Mouse (Mus musculus): ENCODE results near the gene 7530416G11Rik. TPM values are rescaled to one million over a fixed set of nuclear protein-coding genes. Genes with fewer than 3 reads are reported as not detected.
A peak's percentile ranks its signal among the peaks of the same experiment; 100 is the strongest.

The 7530416G11Rik gene
- not detected in 2 replicates for total RNA-seq (2021)
- long read RNA-seq = 0 reads

- no peak for DNase-seq
Observed at GRCm38 (mm10) chr15:85503127-85503526, at the start of gene 7530416G11Rik. TSS of gene 7530416G11Rik (minus strand) at chr15:85503227.

- DNase-seq = no peak
Observed at GRCm38 (mm10) chr15:85546500-85546899, 43.5 kb upstream of the 7530416G11Rik start.

DNA sequence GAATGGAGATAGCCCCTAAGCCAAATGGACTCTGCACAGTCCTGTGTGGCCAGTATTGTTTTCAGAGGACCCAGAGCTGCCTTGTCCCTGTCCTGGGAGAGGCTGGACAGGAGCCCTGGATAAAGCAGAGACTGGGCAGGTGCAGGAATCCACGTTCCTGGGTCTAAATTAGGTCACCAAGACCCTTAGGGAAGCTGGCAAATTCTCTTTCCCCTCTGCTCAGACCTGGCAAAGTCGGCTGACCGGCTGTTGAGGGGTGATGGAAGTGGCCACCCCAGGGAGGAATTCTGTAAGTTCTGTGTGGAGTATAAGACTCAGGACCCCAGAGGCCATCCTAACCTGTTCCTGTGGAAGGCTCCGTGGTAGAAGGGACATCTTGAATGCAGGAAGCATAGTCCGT lies 42.3 kb upstream of the 7530416G11Rik start:
- no peak for DNase-seq

DNA sequence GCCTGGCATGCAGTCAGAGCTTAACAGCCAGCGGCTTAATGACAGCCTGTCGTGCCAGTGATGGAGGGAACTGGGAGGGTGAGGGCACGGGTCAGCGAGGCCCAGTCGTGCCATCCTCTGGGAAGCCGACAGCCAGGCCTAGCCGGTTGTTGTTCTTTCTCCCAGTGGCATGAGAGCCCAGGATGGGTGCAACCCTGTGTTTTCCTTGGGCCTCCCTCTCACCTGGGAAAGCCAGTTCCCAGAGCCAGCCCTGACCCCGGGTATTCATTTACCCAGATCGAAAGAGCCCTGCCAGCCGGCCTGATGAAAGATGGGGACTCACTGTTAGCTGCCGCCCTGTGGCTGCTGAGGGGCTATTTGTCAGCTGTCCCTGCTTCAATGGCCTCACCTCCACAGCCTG lies 35.1 kb upstream of the 7530416G11Rik start:
- DNase-seq = no peak

DNA sequence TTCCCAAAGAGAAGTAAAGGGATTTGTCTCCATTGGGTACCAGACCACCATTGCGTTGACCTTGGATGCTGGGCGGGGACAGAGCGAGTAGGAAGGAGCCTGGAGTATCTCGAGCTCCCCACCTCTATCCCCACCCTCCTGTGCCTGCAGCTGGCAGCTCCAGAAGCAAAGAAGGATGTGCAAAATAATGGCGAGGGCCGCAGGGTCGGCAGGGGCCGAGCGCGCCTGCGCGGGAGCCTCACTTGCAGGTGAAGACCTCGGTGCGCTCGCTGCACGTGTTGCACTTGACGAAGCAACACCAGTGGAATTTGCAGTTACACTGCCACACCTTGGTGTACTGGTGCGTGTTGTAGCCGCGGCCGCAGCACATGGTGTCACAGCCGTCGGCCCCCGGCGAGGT lies 34.1 kb upstream of the 7530416G11Rik start:
- DNase-seq = no peak

- no peak for DNase-seq
Observed at GRCm38 (mm10) chr15:85534646-85535045, 31.6 kb upstream of the 7530416G11Rik start.

DNA sequence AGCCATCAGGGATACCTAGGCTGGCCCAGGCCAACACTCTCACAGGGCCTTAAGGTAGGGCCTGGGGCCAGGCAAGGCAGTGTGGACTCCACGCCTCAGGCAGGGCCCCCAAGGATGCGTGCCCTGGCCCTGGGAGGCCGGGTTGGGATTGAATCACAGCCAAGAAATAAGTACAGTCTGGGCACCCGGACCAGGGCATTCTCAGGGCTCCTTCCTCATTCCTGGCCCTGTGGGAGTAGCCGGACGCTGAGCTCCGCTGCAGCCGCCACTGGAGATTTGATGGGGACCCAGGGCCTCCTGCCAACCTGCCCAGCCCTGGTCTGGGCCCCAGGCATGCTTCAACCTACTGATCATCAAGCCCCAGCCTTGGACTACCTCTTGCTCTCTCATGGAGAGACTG lies 31.2 kb upstream of the 7530416G11Rik start:
- no peak for DNase-seq

DNA sequence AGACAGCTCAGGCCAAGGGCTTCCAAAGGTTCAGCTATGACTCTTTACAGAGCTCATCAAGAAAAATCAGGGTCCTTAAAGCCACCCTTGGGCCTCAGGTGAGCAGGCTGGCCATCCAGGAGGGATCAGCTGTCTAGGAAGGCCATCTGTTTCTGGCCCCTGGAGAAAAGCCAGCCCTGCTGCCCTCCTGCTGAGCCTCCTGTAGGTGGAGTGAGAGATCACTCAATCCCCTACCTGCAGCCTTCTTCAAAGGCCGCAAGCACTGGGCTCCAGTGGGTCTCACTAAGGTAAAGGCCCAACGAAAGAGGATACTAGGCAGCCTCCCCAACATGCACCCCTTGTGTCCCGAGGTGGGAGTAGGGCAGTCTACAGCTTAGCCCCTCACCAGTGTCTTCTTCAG lies 29.0 kb upstream of the 7530416G11Rik start:
- no peak for DNase-seq

DNA sequence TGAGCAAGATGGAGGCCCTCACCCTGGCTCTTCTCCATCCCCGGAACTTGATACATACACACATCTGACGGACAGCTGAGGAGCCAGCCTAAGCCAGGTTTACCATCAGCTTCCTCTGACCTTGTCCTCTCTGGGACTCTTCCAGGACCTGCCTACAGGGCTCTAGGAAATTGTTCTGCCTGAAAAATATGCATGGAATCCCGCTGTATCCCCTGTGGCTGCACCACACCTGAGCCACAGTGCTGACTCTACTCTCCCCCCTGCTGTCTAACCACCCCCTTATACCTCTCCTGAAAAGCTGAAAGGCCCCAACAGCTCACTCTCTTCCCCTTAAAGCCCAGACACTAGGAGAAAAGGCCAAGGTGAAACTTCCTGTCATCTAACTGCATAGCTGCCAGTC lies 26.9 kb upstream of the 7530416G11Rik start:
- DNase-seq = no peak

GRCm38 (mm10) chr15:85524404-85524950 lies 21.4 kb upstream of the 7530416G11Rik start:
- DNase-seq = no peak

DNA sequence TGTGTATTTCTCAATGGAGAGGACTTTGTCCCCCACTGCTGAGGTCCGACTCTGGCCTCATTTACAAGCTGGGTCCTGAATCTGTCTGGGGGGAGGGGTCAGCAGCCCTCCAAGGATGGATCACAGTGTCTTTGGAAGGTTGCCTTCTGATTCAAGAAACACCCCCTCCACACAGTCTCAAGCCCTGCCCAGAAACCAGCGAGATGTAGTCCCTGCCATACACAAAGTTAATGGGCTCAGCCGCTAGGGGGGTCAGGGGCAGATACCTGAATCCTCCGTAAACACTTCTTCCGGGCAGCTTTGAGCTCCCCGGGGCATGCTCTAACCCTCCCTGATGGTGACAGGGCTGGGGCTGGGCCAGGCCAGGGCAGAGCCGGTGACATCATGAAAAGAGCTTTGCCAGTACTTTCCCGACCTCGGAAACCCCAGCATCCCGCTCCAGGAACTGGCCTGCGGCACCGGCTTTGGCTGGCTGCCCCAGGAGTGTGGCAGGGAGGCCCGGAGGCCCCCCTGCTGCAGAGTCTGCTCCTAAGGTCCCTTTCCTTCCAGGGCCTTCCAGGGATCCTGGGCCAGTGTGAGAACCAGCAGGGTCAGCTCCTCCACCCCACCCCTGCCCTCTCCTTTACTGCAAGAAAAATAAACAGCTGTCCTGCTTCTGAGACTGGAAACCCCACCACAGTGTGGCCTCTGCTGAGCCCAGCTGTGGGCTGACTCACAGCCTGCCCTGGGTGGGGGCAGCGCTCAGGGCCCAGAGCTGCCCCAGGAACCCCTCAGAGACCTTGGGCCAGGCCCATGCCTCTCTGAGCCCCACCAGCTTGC lies 20.4 kb upstream of the 7530416G11Rik start:
- DNase-seq = peak; percentile 82

DNA sequence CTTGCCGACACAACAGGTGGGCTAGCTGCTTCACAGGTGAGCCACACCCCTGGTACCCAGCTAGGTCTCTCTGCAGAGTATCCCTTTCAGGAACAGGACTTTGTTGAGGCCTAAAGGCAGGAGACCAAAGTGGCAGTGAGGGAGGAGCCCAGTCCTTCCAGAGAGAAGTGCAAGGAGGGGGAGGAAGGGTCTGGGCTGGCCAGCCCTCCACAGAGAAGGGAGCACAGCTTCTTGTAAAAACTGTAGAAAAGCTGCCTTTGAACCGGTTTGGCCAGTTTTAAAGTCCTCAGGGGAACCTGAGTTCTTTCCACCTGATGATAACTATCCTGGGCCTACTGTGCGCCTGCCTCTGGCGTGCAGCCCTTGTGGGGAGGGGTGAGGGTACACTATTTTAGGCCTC lies 16.4 kb upstream of the 7530416G11Rik start:
- DNase-seq = no peak

GRCm38 (mm10) chr15:85507370-85508014 lies 4.5 kb upstream of the 7530416G11Rik start:
- no peak for DNase-seq

GRCm38 (mm10) chr15:85506680-85507079 lies 3.7 kb upstream of the 7530416G11Rik start:
- DNase-seq = no peak

GRCm38 (mm10) chr15:85505118-85505925 lies 2.3 kb upstream of the 7530416G11Rik start:
- DNase-seq = peak; percentile 64

- no peak for DNase-seq
Observed at GRCm38 (mm10) chr15:85500267-85500666, 2.8 kb downstream of the 7530416G11Rik start.

GRCm38 (mm10) chr15:85497981-85498475 lies 5.0 kb downstream of the 7530416G11Rik start:
- DNase-seq = no peak

- DNase-seq = no peak
Observed at GRCm38 (mm10) chr15:85497548-85497947, 5.5 kb downstream of the 7530416G11Rik start.

DNA sequence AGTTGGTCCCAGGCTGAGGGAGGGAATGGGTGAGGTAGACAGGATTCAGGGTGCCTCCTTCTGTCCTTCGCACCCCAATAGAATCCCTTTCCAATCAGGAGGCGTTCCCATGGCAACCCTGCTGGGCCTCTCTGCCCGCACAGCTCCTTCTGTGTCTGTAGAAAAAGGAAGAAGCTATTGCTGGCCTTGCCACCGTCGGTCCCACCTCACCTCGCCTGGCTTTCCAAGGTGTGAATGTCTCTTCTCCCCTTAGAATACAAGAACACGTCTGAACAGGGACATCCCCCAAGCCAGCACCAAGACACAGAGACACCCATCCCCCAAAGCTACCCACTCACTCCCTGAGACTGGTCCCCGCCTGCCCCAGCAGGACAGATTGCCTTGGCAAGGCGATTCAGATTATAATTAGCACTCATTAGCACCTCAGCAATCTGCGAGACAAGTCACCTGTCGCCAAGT lies 8.8 kb downstream of the 7530416G11Rik start:
- DNase-seq = no peak

- DNase-seq = no peak
Observed at GRCm38 (mm10) chr15:85489751-85490150, 13.3 kb downstream of the 7530416G11Rik start.

- no peak for DNase-seq
Observed at GRCm38 (mm10) chr15:85488900-85489299, 14.1 kb downstream of the 7530416G11Rik start.

- peak; percentile 12 for DNase-seq
Observed at GRCm38 (mm10) chr15:85480630-85481029, 22.4 kb downstream of the 7530416G11Rik start.

Measured in adrenal gland, postnatal 25 days (tissue).